Mouse (Mus musculus): Measurements from ENCODE around the gene Eps8.

DNA sequence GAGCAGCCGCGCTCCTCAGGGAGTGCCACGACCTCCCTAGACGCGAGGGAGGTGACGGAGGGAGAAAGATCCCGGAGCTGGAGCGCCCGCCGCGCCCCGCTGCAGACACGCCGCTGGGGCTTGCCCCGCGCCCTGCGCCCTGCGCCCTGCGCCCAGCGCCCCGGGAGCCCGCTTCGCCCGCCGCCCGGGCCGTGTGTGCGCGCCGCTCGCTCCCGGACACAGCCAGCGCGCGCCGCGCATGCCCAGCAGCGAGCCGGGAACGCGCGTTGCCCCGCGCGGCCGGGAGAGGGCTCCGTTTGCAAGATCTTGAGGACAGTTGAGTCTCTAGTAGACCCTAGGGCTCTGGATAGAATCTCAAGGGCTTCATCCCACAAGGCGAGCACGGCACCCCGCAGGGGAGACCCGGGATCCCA is 5.6 kb downstream of the Eps8 start:
- TF ChIP-seq CHD2 (IDR thresholded peaks at IDR 0.05; ENCODE audit: low read depth, low read length) (no peak), ZC3H11A (IDR thresholded peaks at IDR 0.05; ENCODE audit: borderline replicate concordance, low read depth, low read length) (no peak), ZNF384 (IDR thresholded peaks at IDR 0.05; ENCODE audit: low read depth, low read length) (no peak)

All from ES-E14 (cell line).